9 mouse cellular contexts compared by ENCODE assay signal in the genomic region with DNA sequence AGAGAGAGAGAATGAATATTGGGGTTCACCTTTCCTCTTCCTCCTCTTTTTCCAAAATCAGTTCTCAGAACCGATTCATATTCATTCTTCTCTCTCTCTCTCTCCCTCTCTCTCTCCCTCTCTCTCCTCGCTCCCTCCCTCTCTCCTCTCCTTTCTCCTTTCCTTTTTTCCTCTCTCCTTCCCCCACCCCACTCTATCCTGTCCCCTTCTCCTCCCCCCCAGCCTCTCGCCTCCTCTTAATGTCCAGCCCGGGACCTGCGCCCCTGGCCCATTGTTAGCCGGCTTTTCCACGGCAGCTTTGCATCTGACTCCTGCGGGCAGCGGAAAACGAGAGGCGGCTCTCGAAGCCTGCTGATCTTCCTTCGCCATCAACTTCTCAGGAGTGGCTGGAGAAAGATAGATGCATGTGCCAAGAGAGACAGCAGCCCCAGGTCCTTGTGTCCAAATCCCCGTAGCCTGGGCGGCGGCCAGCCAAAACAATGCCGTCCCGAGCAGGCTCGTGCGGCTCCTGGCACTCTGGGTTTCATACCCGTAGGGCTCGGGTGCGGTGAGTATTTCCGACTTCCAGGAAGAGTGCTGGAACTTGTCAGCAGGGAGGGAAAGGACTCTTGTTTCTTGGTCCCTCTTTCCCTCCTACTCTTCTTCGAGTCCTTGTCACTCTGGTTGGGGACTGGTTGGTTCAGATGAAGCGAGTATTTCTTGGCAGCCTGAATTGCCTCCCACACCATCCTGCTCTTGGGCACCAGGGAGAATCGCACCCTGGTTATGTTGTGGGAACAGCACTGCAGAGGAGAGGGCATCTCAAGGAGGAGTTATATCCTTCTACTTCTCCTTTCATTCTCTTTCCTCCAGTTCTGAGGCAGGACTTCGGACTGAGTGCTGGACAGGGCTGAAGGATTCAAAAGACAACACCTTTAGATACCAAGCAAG. TPM values are rescaled to one million over a fixed set of nuclear protein-coding genes. Genes with fewer than 3 reads are reported as not detected.
DNase-seq lines count a peak whose midpoint lies in the region; ATAC-seq lines count a peak whose summit lies in the region.
"Had no signal": no experiment of that assay in that cellular context is flagged by ENCODE, and none has a peak within 500 bp of the region (broad histone marks: within the 10 kb centered on the region; RNA-seq: fewer than 3 reads in every experiment).

No protein-coding gene starts in this region.

- intact Hi-C loops in left cerebral cortex, postnatal 25 days (cut with DNase I) = no loop called here

- H3K4me3 ChIP-seq in heart, embryonic 10.5 days = peak overlapping the region; percentile 58
- H3K4me3 ChIP-seq in embryonic facial prominence, embryonic 12.5 days = peak overlapping the region; percentile 36

- H3K27ac ChIP-seq in heart, embryonic 10.5 days = peak overlapping the region; percentile 88
- peak overlapping the region; percentile 69 for H3K27ac ChIP-seq in embryonic facial prominence, embryonic 12.5 days

- H3K9ac ChIP-seq in embryonic facial prominence, embryonic 12.5 days = peak overlapping the region; percentile 16

- H3K27me3 ChIP-seq in heart, embryonic 10.5 days (ENCODE audit: insufficient read depth, poor library complexity, severe bottlenecking) = peaks cover 96% of the 10 kb centered on the region
- H3K27me3 ChIP-seq in embryonic facial prominence, embryonic 12.5 days = peaks cover 84% of the 10 kb centered on the region

- peak overlapping the region; percentile 39 for H3K4me2 ChIP-seq in embryonic facial prominence, embryonic 12.5 days (replicated peaks)

- H3K4me1 ChIP-seq in heart, embryonic 10.5 days = peaks cover 33% of the 10 kb centered on the region
- no peaks in the 10 kb centered on the region for H3K4me1 ChIP-seq in embryonic facial prominence, embryonic 12.5 days

- ATAC-seq in embryonic facial prominence, embryonic 12.5 days (ENCODE audit: insufficient number of reproducible peaks, insufficient read depth, low FRiP score, low TSS enrichment) = no peak
- no peak for ATAC-seq in erythroblast, adult 5-6 weeks (replicated peaks; ENCODE audit: low FRiP score, poor library complexity, severe bottlenecking)

- DNase-seq in heart, embryonic 10.5 days (ENCODE audit: low spot score) = peak; percentile 75
- no peak for DNase-seq in heart, adult 9 months (ENCODE audit: low spot score in 2 of 2)
- DNase-seq in kidney, adult 9 months = peak; percentile 21
- peak; percentile 68 to 79 for DNase-seq in lung, postnatal 4 days
- no peak for DNase-seq in left cerebral cortex, postnatal 25 days (ENCODE audit: low spot score in 2 of 2)
- no peak for DNase-seq in spleen, adult 12 weeks (ENCODE audit: low spot score)
- DNase-seq: cerebellum, postnatal 25 days had no signal

- under 1% methylated on average over 28 of the region's 28 CpGs for WGBS in heart, embryonic 10.5 days
- under 1% methylated on average over 28 of the region's 28 CpGs for WGBS in embryonic facial prominence, embryonic 12.5 days

- no peaks in the 10 kb centered on the region for H3K9me3 ChIP-seq in heart, embryonic 10.5 days
- no peaks in the 10 kb centered on the region for H3K9me3 ChIP-seq in embryonic facial prominence, embryonic 12.5 days

- no peaks in the 10 kb centered on the region for H3K36me3 ChIP-seq in heart, embryonic 10.5 days
- no peaks in the 10 kb centered on the region for H3K36me3 ChIP-seq in embryonic facial prominence, embryonic 12.5 days

RNA-seq across cellular contexts. Expression of a gene that starts 1.1 kb away (rescaled TPM):
- polyA plus RNA-seq in heart, embryonic 10.5 days (2016; fragmentation: Nextera tagmentation; extraction: Ambion mirVana) = 4.3 and 10.3 TPM in 2 replicates
- polyA plus RNA-seq in embryonic facial prominence, embryonic 12.5 days (2016; fragmentation: Nextera tagmentation; extraction: Ambion mirVana) = 15.1 and 18.2 TPM in 2 replicates
- total RNA-seq in left cerebral cortex, postnatal 25 days (2021) = not detected
- total RNA-seq in erythroblast, adult 5-6 weeks (2015; ENCODE audit: low replicate concordance) = not detected in 2 replicates
- not detected in 2 replicates for total RNA-seq in erythroblast, adult 5-6 weeks (2017; ENCODE audit: low replicate concordance)

RNA-seq across cellular contexts. Expression of a gene that starts 7.6 kb away (rescaled TPM):
- polyA plus RNA-seq in heart, embryonic 10.5 days (2016; fragmentation: Nextera tagmentation; extraction: Ambion mirVana) = 1.00 and 4.1 TPM in 2 replicates
- 0.71 and 0.77 TPM in 2 replicates for polyA plus RNA-seq in embryonic facial prominence, embryonic 12.5 days (2016; fragmentation: Nextera tagmentation; extraction: Ambion mirVana)
- not detected for total RNA-seq in left cerebral cortex, postnatal 25 days (2021)
- total RNA-seq in erythroblast, adult 5-6 weeks (2015; ENCODE audit: low replicate concordance) = not detected in 2 replicates
- not detected in 2 replicates for total RNA-seq in erythroblast, adult 5-6 weeks (2017; ENCODE audit: low replicate concordance)

RNA-seq across cellular contexts. Expression of a gene that starts 11.6 kb away (rescaled TPM):
- 0.07 and 1.5 TPM in 2 replicates for polyA plus RNA-seq in heart, embryonic 10.5 days (2016; fragmentation: Nextera tagmentation; extraction: Ambion mirVana)
- 0.17 and 0.35 TPM in 2 replicates for polyA plus RNA-seq in embryonic facial prominence, embryonic 12.5 days (2016; fragmentation: Nextera tagmentation; extraction: Ambion mirVana)
- total RNA-seq in left cerebral cortex, postnatal 25 days (2021) = not detected
- total RNA-seq in erythroblast, adult 5-6 weeks (2015; ENCODE audit: low replicate concordance) = not detected in 2 replicates
- total RNA-seq in erythroblast, adult 5-6 weeks (2017; ENCODE audit: low replicate concordance) = not detected in 2 replicates

RNA-seq across cellular contexts. Expression of a gene that starts 25.8 kb away (rescaled TPM):
- polyA plus RNA-seq in heart, embryonic 10.5 days (2016; fragmentation: Nextera tagmentation; extraction: Ambion mirVana) = 0.17 and 1.4 TPM in 2 replicates
- polyA plus RNA-seq in embryonic facial prominence, embryonic 12.5 days (2016; fragmentation: Nextera tagmentation; extraction: Ambion mirVana) = 0.14 TPM in 1 of 2 replicates, not detected in the other
- not detected for total RNA-seq in left cerebral cortex, postnatal 25 days (2021)
- not detected in 2 replicates for total RNA-seq in erythroblast, adult 5-6 weeks (2015; ENCODE audit: low replicate concordance)
- 0.34 TPM in 1 of 2 replicates, not detected in the other for total RNA-seq in erythroblast, adult 5-6 weeks (2017; ENCODE audit: low replicate concordance)

RNA-seq across cellular contexts. Expression of a gene that starts 38.7 kb away (rescaled TPM):
- polyA plus RNA-seq in heart, embryonic 10.5 days (2016; fragmentation: Nextera tagmentation; extraction: Ambion mirVana) = 0.58 and 6.0 TPM in 2 replicates
- 0.33 and 0.34 TPM in 2 replicates for polyA plus RNA-seq in embryonic facial prominence, embryonic 12.5 days (2016; fragmentation: Nextera tagmentation; extraction: Ambion mirVana)
- not detected for total RNA-seq in left cerebral cortex, postnatal 25 days (2021)
- not detected in 2 replicates for total RNA-seq in erythroblast, adult 5-6 weeks (2015; ENCODE audit: low replicate concordance)
- 0.17 and 0.56 TPM in 2 replicates for total RNA-seq in erythroblast, adult 5-6 weeks (2017; ENCODE audit: low replicate concordance)

Comparison
In these comparisons a context has a peak if more than half of its experiments do, and no peak if none do; other contexts are left out.
1. DNase-seq: peak in heart, embryonic 10.5 days (single experiment), kidney, adult 9 months (single experiment) and lung, postnatal 4 days (2 of 2); none in heart, adult 9 months (0 of 2), left cerebral cortex, postnatal 25 days (0 of 2) and spleen, adult 12 weeks (single experiment).